Mouse (Mus musculus) spleen, postnatal 36 days (tissue): ENCODE data around the gene Galnt3.
A peak's percentile ranks its signal among the peaks of the same experiment; 100 is the strongest.

Experiments
- DNase-seq, 2 experiments: peaks; one replicate each; pipeline ENCODE4 v3.0.0; 2022; ENCODE audit warnings: low spot score in 2 of 2, mixed read lengths in 1 of 2

Galnt3 gene

DNA sequence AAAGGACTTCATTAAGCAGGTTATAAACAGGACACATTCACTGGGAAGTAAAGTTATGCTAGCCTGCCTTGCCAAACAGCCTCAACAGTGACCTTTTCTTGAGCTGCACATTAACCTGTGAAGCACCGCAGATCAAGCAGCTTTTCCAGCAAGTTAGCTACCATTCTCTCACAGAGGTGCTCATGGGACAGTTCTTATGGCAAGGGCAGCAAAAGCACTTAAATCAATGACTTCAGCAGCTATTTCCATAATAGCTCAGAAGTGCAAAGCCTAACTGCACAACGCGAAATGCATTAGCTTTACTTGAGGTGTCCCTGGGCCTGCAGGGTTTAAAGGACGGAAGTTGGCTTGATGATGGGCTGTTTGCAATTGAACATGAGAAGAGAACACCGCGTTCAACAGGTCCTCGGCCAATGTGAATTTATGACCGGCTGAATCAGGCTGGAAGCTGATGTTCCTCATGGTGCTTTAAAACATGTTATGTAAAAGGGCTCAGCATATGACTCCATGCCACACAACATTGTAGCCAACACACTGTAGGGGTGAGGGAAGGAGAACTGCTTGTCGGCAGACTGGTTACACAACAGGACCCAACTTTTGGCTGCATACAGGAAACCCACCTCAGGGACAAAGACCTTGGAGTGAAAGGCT, 16.8 kb downstream of the Galnt3 start:
- DNase-seq = no peak

DNA sequence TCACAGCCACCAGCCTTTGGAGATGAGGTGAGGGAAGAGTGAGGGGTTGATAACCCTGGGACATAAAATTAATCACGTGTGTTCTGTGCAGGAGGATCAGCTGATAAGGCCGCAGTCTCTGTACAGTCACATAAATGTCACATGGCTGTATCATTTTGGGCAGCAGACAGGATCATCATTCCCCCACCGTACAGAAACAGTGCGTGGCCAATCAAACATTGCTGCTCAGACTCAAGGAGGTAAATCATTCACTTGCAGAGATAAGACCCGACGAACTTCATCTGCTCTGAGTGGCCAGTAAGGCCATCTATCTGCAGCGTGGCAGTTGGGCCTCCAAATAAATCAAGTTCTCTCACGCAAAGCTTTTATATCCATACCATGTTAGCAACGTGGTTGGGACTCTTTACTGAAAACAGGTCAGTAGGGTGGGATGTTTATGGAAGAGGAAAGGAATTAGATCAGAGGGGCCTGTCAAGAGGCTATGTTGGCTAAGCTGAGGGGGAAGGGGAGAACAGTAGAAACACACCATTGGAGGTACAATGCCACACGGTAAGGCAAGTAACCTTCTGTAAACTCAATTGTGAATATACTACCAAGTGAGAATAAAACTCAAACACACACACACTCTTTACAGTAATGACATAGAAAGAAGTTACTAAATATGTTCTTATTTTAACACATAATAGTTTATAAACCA, 20.9 kb downstream of the Galnt3 start:
- no peak for DNase-seq

GRCm38 (mm10) chr2:66101686-66102304, 23.0 kb downstream of the Galnt3 start:
- DNase-seq = no peak

- no peak for DNase-seq
Measured at GRCm38 (mm10) chr2:66100671-66101351, 24.0 kb downstream of the Galnt3 start.

- DNase-seq = no peak
Measured at GRCm38 (mm10) chr2:66100239-66100638, 24.6 kb downstream of the Galnt3 start.

- no peak for DNase-seq
Measured at GRCm38 (mm10) chr2:66094622-66095181, 30.1 kb downstream of the Galnt3 start.

GRCm38 (mm10) chr2:66091296-66091695, 33.5 kb downstream of the Galnt3 start:
- DNase-seq = no peak

GRCm38 (mm10) chr2:66081876-66082275, 42.9 kb downstream of the Galnt3 start:
- DNase-seq = peak in 1 of 2 experiments; percentile 3

- no peak for DNase-seq
Measured at GRCm38 (mm10) chr2:66080731-66081130, 44.1 kb downstream of the Galnt3 start.

DNA sequence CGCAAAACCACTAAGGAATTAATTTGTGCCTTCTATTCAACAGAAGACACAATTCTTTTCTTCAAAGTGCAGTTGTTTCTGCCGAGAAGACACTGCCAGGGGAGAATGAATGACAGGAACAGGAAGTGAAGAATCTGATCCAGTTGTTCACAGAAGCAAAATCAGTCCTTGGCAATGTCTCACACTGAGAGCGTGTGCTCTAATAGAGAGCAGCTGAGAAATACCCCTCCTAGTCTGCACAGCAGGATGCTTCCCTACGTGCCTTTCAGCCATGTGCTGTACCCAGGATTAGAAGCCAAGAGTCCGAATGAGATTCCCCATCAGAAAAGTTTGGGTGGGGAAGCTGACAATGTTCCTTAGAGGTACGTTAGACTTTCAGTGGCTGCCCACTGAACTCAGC, 55.3 kb downstream of the Galnt3 start:
- no peak for DNase-seq

DNA sequence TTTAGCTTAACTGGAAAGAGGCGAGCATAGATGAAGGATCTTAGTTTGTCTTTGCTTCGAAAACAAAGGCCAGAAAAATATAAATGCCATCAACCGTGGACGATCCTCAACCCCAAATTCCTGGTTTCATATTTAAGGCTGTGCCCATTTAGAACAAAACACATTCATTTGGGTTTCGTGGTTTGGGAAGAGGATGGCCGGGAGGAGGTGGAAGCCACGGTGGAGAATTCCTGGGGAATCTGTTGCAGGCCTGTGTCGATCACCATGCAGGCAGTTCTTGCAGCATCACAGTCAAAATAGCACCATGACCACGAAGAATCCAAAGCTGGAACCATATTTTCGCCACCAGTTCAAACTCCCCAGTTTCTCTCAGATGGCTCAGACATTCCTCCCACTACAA, 61.5 kb downstream of the Galnt3 start:
- DNase-seq = no peak

GRCm38 (mm10) chr2:66044405-66045089, 80.2 kb downstream of the Galnt3 start:
- no peak for DNase-seq

- DNase-seq = no peak
Measured at GRCm38 (mm10) chr2:66043441-66044404, 81.1 kb downstream of the Galnt3 start.

- no peak for DNase-seq
Measured at GRCm38 (mm10) chr2:66041917-66042419, 82.8 kb downstream of the Galnt3 start.

DNA sequence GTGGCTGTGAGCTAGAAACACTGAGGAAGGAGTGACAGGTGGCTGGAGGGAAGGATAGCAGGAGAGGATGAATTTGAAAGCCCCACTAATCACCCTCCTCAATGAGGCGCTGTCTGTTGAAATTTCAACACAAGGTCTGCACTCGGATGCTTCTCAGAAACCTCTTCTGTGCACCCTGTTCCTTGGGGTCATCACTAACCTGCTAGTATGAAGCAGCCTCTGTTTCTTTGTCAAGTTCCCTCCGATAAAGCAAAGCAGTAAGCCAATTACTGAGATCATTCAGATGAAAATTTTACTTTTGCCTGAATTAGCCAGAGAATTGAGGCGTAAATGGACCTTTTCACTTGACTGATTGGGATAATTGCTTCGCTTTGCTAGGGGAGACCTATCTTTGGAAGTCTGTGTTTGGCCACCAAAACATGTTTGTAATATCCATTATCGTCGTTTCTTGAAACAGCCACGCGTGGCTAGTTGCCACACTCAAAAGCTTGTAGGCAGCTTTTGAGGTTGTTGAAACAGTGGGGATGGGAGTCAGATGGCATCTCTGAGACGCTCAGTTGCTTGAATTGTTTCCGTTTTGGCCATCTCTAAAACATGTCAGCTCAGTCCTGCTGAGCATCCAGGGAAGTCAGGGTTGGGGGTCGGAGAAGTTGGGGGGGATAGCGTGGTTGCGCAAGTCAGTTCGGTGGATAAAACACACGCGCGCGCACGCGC, 83.4 kb downstream of the Galnt3 start:
- no peak for DNase-seq

GRCm38 (mm10) chr2:66040611-66041010, 84.2 kb downstream of the Galnt3 start:
- no peak for DNase-seq

- DNase-seq = no peak
Measured at GRCm38 (mm10) chr2:66034907-66035679, 89.7 kb downstream of the Galnt3 start.
